ENCODE assay signal across 30 mouse cellular contexts in genomic region chr7:88808175-88808574, GRCm38 (mm10).
DNase-seq lines count a peak whose midpoint lies in the region; ATAC-seq and TF ChIP-seq lines count a peak whose summit lies in the region.
"Had no signal": no experiment of that assay in that cellular context is flagged by ENCODE, and none has a peak within 500 bp of the region (broad histone marks: within the 10 kb centered on the region; RNA-seq: fewer than 3 reads in every experiment).

No protein-coding gene starts in this region.

- H3K9ac ChIP-seq in forebrain, embryonic 14.5 days (ENCODE audit: low read length) = no peak overlapping the region
- no peak overlapping the region for H3K9ac ChIP-seq in forebrain, embryonic 12.5 days
- no peak overlapping the region for H3K9ac ChIP-seq in midbrain, embryonic 11.5 days (ENCODE audit: low read length)
- H3K9ac ChIP-seq in midbrain, postnatal 0 days (replicated peaks; ENCODE audit: low read length, poor library complexity, severe bottlenecking) = no peak overlapping the region
- no peak overlapping the region for H3K9ac ChIP-seq in forebrain, embryonic 16.5 days (replicated peaks; ENCODE audit: low read depth, low read length)
- H3K9ac ChIP-seq: heart, embryonic 13.5 days; hindbrain, embryonic 14.5 days had no signal

- no peak overlapping the region for H3K4me3 ChIP-seq in forebrain, embryonic 14.5 days (ENCODE audit: low read depth, low read length)
- H3K4me3 ChIP-seq in forebrain, embryonic 12.5 days (replicated peaks) = no peak overlapping the region
- no peak overlapping the region for H3K4me3 ChIP-seq in midbrain, embryonic 11.5 days (ENCODE audit: low read depth, low read length)
- no peak overlapping the region for H3K4me3 ChIP-seq in midbrain, postnatal 0 days (ENCODE audit: low read depth, low read length)
- H3K4me3 ChIP-seq in forebrain, embryonic 16.5 days (replicated peaks; ENCODE audit: low read length) = no peak overlapping the region
- H3K4me3 ChIP-seq in embryonic facial prominence, embryonic 10.5 days = no peak overlapping the region
- H3K4me3 ChIP-seq: heart, adult 2 months; heart, embryonic 10.5 days; heart, embryonic 13.5 days had no signal

- 58% methylated on average over 3 of the region's 3 CpGs for WGBS in forebrain, embryonic 14.5 days
- WGBS in forebrain, embryonic 12.5 days = 67% methylated on average over 3 of the region's 3 CpGs
- 59% methylated on average over 3 of the region's 3 CpGs for WGBS in midbrain, embryonic 11.5 days
- 47% methylated on average over 3 of the region's 3 CpGs for WGBS in midbrain, postnatal 0 days
- 58% methylated on average over 3 of the region's 3 CpGs for WGBS in forebrain, embryonic 16.5 days
- WGBS in embryonic facial prominence, embryonic 10.5 days = 84% methylated on average over 3 of the region's 3 CpGs

- H3K27ac ChIP-seq in forebrain, embryonic 14.5 days (ENCODE audit: low read depth, low read length) = no peak overlapping the region
- no peak overlapping the region for H3K27ac ChIP-seq in forebrain, embryonic 12.5 days
- H3K27ac ChIP-seq in midbrain, embryonic 11.5 days (ENCODE audit: low read depth, low read length) = no peak overlapping the region
- H3K27ac ChIP-seq in midbrain, postnatal 0 days (ENCODE audit: low read depth, low read length) = no peak overlapping the region
- H3K27ac ChIP-seq in forebrain, embryonic 16.5 days (ENCODE audit: low read length) = no peak overlapping the region
- no peak overlapping the region for H3K27ac ChIP-seq in embryonic facial prominence, embryonic 10.5 days (replicated peaks)
- H3K27ac ChIP-seq: heart, adult 2 months; heart, embryonic 10.5 days; heart, embryonic 13.5 days; hindbrain, embryonic 14.5 days; hindbrain, postnatal 0 days had no signal

- no peaks in the 10 kb centered on the region for H3K27me3 ChIP-seq in forebrain, embryonic 14.5 days (replicated peaks; ENCODE audit: control insufficient read depth, insufficient read depth, low read length)
- H3K27me3 ChIP-seq in forebrain, embryonic 12.5 days = no peaks in the 10 kb centered on the region
- no peaks in the 10 kb centered on the region for H3K27me3 ChIP-seq in midbrain, embryonic 11.5 days (ENCODE audit: control insufficient read depth, insufficient read depth, low read length)
- no peaks in the 10 kb centered on the region for H3K27me3 ChIP-seq in midbrain, postnatal 0 days (ENCODE audit: insufficient read depth, low read length)
- H3K27me3 ChIP-seq in forebrain, embryonic 16.5 days (replicated peaks; ENCODE audit: control insufficient read depth, insufficient read depth, low read length) = no peaks in the 10 kb centered on the region
- no peaks in the 10 kb centered on the region for H3K27me3 ChIP-seq in embryonic facial prominence, embryonic 10.5 days (replicated peaks; ENCODE audit: low read depth, poor library complexity, severe bottlenecking)
- H3K27me3 ChIP-seq: CH12.LX; heart, embryonic 13.5 days had no signal

- H3K4me2 ChIP-seq in forebrain, embryonic 14.5 days (ENCODE audit: low read length) = no peak overlapping the region
- H3K4me2 ChIP-seq in forebrain, embryonic 12.5 days = no peak overlapping the region
- no peak overlapping the region for H3K4me2 ChIP-seq in midbrain, embryonic 11.5 days
- no peak overlapping the region for H3K4me2 ChIP-seq in midbrain, postnatal 0 days (ENCODE audit: low read depth, low read length, poor library complexity, severe bottlenecking)
- H3K4me2 ChIP-seq in forebrain, embryonic 16.5 days (ENCODE audit: low read length) = no peak overlapping the region
- H3K4me2 ChIP-seq: heart, embryonic 13.5 days; hindbrain, embryonic 14.5 days had no signal

- no peaks in the 10 kb centered on the region for H3K9me3 ChIP-seq in forebrain, embryonic 14.5 days (replicated peaks; ENCODE audit: control insufficient read depth, low read length)
- H3K9me3 ChIP-seq in forebrain, embryonic 12.5 days = no peaks in the 10 kb centered on the region
- H3K9me3 ChIP-seq in midbrain, embryonic 11.5 days (ENCODE audit: control insufficient read depth, low read length) = no peaks in the 10 kb centered on the region
- no peaks in the 10 kb centered on the region for H3K9me3 ChIP-seq in midbrain, postnatal 0 days (ENCODE audit: low read length)
- H3K9me3 ChIP-seq in forebrain, embryonic 16.5 days (ENCODE audit: control insufficient read depth, low read length) = no peaks in the 10 kb centered on the region
- no peaks in the 10 kb centered on the region for H3K9me3 ChIP-seq in embryonic facial prominence, embryonic 10.5 days
- H3K9me3 ChIP-seq: G1E; heart, embryonic 10.5 days; heart, embryonic 13.5 days had no signal

- ATAC-seq in forebrain, embryonic 14.5 days = no peak
- ATAC-seq in forebrain, embryonic 12.5 days (ENCODE audit: low FRiP score) = no peak
- ATAC-seq in midbrain, embryonic 11.5 days (ENCODE audit: low FRiP score) = 0 out of 2 replicates have a peak, but pooled peaks have one; percentile 65
- ATAC-seq in midbrain, postnatal 0 days (ENCODE audit: low FRiP score) = no peak
- ATAC-seq in forebrain, embryonic 16.5 days = peak; percentile 71; the same call in 1 of the 2 replicates
- ATAC-seq: hindbrain, postnatal 0 days; inflammation-experienced regulatory T-cells, adult 6 months; intestine, embryonic 16.5 days; Patski had no signal

- DNase-seq in forebrain, embryonic 14.5 days (ENCODE audit: low spot score) = peak; percentile 24
- DNase-seq in midbrain, embryonic 11.5 days (ENCODE audit: low spot score, missing footprints) = no peak
- no peak for DNase-seq in midbrain, postnatal 0 days (ENCODE audit: low spot score)
- peak; percentile 7 for DNase-seq in brain, adult 2 months (ENCODE audit: low read depth, low spot score)
- no peak for DNase-seq in left cerebral cortex, adult 11 months (ENCODE audit: low spot score)
- DNase-seq in embryonic facial prominence, embryonic 10.5 days (ENCODE audit: low spot score) = no peak
- DNase-seq: adrenal gland, postnatal 10 days; adrenal gland, postnatal 36 days; B cell, adult 2 months; cerebellum, adult 11-12 months; cerebellum, adult 8-10 months; cerebellum, postnatal 10 days; cerebellum, postnatal 36 days; embryo, embryonic 11 days; gastrocnemius, postnatal 10 days; gastrocnemius, postnatal 36 days; heart, adult 2 months; heart, postnatal 14 days; heart, postnatal 4 days had no signal

- H3K36me3 ChIP-seq in forebrain, embryonic 14.5 days (ENCODE audit: control insufficient read depth, insufficient read depth, low read length) = no peaks in the 10 kb centered on the region
- no peaks in the 10 kb centered on the region for H3K36me3 ChIP-seq in forebrain, embryonic 12.5 days (replicated peaks)
- no peaks in the 10 kb centered on the region for H3K36me3 ChIP-seq in midbrain, embryonic 11.5 days (ENCODE audit: control insufficient read depth, insufficient read depth, low read length)
- no peaks in the 10 kb centered on the region for H3K36me3 ChIP-seq in midbrain, postnatal 0 days (ENCODE audit: insufficient read depth, low read length)
- H3K36me3 ChIP-seq in forebrain, embryonic 16.5 days (ENCODE audit: control insufficient read depth, insufficient read depth) = no peaks in the 10 kb centered on the region
- H3K36me3 ChIP-seq in embryonic facial prominence, embryonic 10.5 days (replicated peaks) = no peaks in the 10 kb centered on the region
- H3K36me3 ChIP-seq: G1E; heart, embryonic 10.5 days; heart, embryonic 13.5 days had no signal

- H3K4me1 ChIP-seq in forebrain, embryonic 14.5 days (ENCODE audit: control insufficient read depth, insufficient read depth, low read length) = no peaks in the 10 kb centered on the region
- no peaks in the 10 kb centered on the region for H3K4me1 ChIP-seq in forebrain, embryonic 12.5 days
- no peaks in the 10 kb centered on the region for H3K4me1 ChIP-seq in midbrain, embryonic 11.5 days (ENCODE audit: control insufficient read depth, insufficient read depth, low read length)
- H3K4me1 ChIP-seq in midbrain, postnatal 0 days (ENCODE audit: insufficient read depth, low read length) = no peaks in the 10 kb centered on the region
- H3K4me1 ChIP-seq in forebrain, embryonic 16.5 days (replicated peaks; ENCODE audit: control insufficient read depth, insufficient read depth, low read length) = no peaks in the 10 kb centered on the region; the same call in 1 of the 2 replicates
- H3K4me1 ChIP-seq in embryonic facial prominence, embryonic 10.5 days = no peaks in the 10 kb centered on the region
- H3K4me1 ChIP-seq: heart, embryonic 10.5 days; heart, embryonic 13.5 days had no signal

- no peak for TF ChIP-seq CTCF in midbrain, postnatal 0 days (IDR thresholded peaks at IDR 0.05)

Comparison
In these comparisons a context has a peak if more than half of its experiments do, and no peak if none do; other contexts are left out.
1. ATAC-seq: peak in midbrain, embryonic 11.5 days (single experiment) and forebrain, embryonic 16.5 days (single experiment); none in forebrain, embryonic 14.5 days (single experiment), forebrain, embryonic 12.5 days (single experiment) and midbrain, postnatal 0 days (single experiment).
2. DNase-seq: peak in forebrain, embryonic 14.5 days (single experiment) and brain, adult 2 months (single experiment); none in midbrain, embryonic 11.5 days (single experiment), midbrain, postnatal 0 days (single experiment), left cerebral cortex, adult 11 months (single experiment) and embryonic facial prominence, embryonic 10.5 days (single experiment).